Mouse (Mus musculus) brain, embryonic 14.5 days (tissue): ENCODE measurements around the gene Mtus2.

Experiments
- CTCF ChIP-seq: fragments of 200-500 bp; IDR thresholded peaks from 2 replicates; pipeline ENCODE4 v1.5.1; 2012; ENCODE audit warnings: inconsistent platforms, mild to moderate bottlenecking, moderate library complexity, borderline replicate concordance; ENCODE audit not compliant: insufficient read depth, insufficient read length; ENCODE audit errors: extremely low read depth
- POLR2A ChIP-seq: fragments of 200-500 bp; IDR thresholded peaks from 2 replicates; pipeline ENCODE4 v1.6.1; 2012; ENCODE audit warnings: mild to moderate bottlenecking, inconsistent platforms, borderline replicate concordance; ENCODE audit not compliant: poor library complexity, insufficient read depth, insufficient read length, severe bottlenecking; ENCODE audit errors: extremely low read depth

DNA sequence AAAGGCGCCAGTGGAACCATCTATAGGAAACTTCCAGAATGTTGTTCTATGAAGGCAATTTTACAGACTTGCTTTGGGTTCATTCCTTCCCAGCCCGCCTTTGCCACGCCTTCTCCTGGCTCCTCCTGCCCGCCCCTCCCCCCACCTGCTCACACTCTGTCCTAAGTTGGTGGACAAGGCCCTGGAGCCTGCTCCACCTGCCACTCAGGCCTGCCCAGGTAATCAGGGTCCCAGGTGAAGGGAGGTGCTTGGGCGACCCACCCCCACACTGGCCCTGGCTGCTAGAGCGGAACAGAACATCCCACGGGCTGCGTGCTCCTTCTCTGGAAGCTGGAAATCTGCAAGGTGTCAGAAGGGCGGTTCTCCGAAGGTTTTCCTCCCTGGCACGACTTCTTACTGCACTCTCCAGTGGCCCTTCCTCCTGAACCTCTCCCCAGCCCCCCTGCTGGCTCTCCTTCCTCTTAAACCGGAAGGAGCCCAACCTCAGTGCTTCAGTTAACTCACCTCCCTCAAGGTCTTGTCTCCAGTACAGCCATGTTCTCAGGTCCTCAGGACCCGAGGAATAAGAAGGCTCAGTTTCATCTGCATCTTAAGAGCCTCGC lies 43.8 kb upstream of the Mtus2 start:
- TF ChIP-seq POLR2A (no peak), CTCF (no peak)
